Mouse (Mus musculus): ENCODE measurements around the gene Pde3b. TPM values are rescaled to one million over a fixed set of nuclear protein-coding genes. Genes with fewer than 3 reads are reported as not detected.

The Pde3b gene
- polyA plus RNA-seq, 1 experiment from 2014 or later: 5.6 TPM

DNA sequence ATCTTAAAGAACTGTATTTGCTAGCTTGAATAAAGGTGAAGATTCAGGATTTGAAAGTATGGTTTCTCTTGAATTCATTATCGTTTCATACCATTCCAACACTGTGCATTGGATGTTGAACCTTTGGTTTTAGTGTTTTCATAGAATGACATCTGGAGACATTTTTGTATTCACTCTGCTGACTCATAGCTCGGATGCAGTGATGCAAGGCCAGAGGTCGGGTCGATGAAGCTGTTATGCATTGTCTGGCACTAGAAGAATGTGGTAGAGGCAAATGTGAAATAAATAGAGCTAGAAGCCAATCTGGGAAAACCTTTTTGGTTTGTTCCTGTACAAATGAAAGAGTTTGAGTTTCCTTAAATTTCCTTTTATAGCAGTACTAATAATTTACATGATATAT is 16.9 kb downstream of the Pde3b start:
- 71% methylated on average over 4 of the region's 4 CpGs for WGBS (ENCODE audit: insufficient replicate concordance)
- H3K27me3 ChIP-seq (ENCODE audit: control insufficient read depth, insufficient read depth, low read length): no peaks in the 10 kb centered on the region
- H3K4me1 ChIP-seq (ENCODE audit: control insufficient read depth, insufficient read depth, low read length): no peaks in the 10 kb centered on the region
- no peak overlapping the region for H3K9ac ChIP-seq (ENCODE audit: low read depth, low read length)
- H3K9me3 ChIP-seq (replicated peaks; ENCODE audit: control insufficient read depth, low read length): no peaks in the 10 kb centered on the region
- no peaks in the 10 kb centered on the region for H3K36me3 ChIP-seq (ENCODE audit: control insufficient read depth, insufficient read depth, low read length)
- no peak for ATAC-seq (replicated peaks; ENCODE audit: insufficient number of reproducible peaks, low FRiP score, low TSS enrichment)
- no peak overlapping the region for H3K27ac ChIP-seq (ENCODE audit: low read depth, low read length)
- no peak overlapping the region for H3K4me3 ChIP-seq (ENCODE audit: low read depth, low read length)
- H3K4me2 ChIP-seq: no peak overlapping the region

- no peaks in the 10 kb centered on the region for H3K9me3 ChIP-seq (replicated peaks; ENCODE audit: control insufficient read depth, low read length)
- no peaks in the 10 kb centered on the region for H3K4me1 ChIP-seq (ENCODE audit: control insufficient read depth, insufficient read depth, low read length)
- H3K27ac ChIP-seq (ENCODE audit: low read depth, low read length): no peak overlapping the region
- no peak for ATAC-seq (replicated peaks; ENCODE audit: insufficient number of reproducible peaks, low FRiP score, low TSS enrichment)
- WGBS (ENCODE audit: insufficient replicate concordance): 69% methylated on average over 1 of the region's 1 CpGs
- no peak overlapping the region for H3K4me2 ChIP-seq
- H3K27me3 ChIP-seq (ENCODE audit: control insufficient read depth, insufficient read depth, low read length): no peaks in the 10 kb centered on the region
- H3K36me3 ChIP-seq (ENCODE audit: control insufficient read depth, insufficient read depth, low read length): no peaks in the 10 kb centered on the region
- H3K9ac ChIP-seq (ENCODE audit: low read depth, low read length): no peak overlapping the region
- H3K4me3 ChIP-seq (ENCODE audit: low read depth, low read length): no peak overlapping the region
Observed at GRCm38 (mm10) chr7:114439726-114440125, 24.6 kb downstream of the Pde3b start.

- H3K36me3 ChIP-seq (ENCODE audit: control insufficient read depth, insufficient read depth, low read length): no peaks in the 10 kb centered on the region
- no peak overlapping the region for H3K4me3 ChIP-seq (ENCODE audit: low read depth, low read length)
- WGBS (ENCODE audit: insufficient replicate concordance): 84% methylated on average over 1 of the region's 1 CpGs
- no peaks in the 10 kb centered on the region for H3K4me1 ChIP-seq (ENCODE audit: control insufficient read depth, insufficient read depth, low read length)
- no peak overlapping the region for H3K4me2 ChIP-seq
- ATAC-seq (replicated peaks; ENCODE audit: insufficient number of reproducible peaks, low FRiP score, low TSS enrichment): no peak
- H3K9ac ChIP-seq (ENCODE audit: low read depth, low read length): no peak overlapping the region
- no peaks in the 10 kb centered on the region for H3K9me3 ChIP-seq (replicated peaks; ENCODE audit: control insufficient read depth, low read length)
- H3K27ac ChIP-seq (ENCODE audit: low read depth, low read length): no peak overlapping the region
- H3K27me3 ChIP-seq (ENCODE audit: control insufficient read depth, insufficient read depth, low read length): no peaks in the 10 kb centered on the region
Observed at GRCm38 (mm10) chr7:114440494-114440893, 25.4 kb downstream of the Pde3b start.

- Histone ChIP-seq H3K4me1 (ENCODE audit: control insufficient read depth, insufficient read depth, low read length) (no peaks in the 10 kb centered on the region), H3K4me3 (ENCODE audit: low read depth, low read length) (no peak overlapping the region), H3K36me3 (ENCODE audit: control insufficient read depth, insufficient read depth, low read length) (no peaks in the 10 kb centered on the region), H3K9ac (ENCODE audit: low read depth, low read length) (no peak overlapping the region), H3K27me3 (ENCODE audit: control insufficient read depth, insufficient read depth, low read length) (no peaks in the 10 kb centered on the region), H3K9me3 (replicated peaks; ENCODE audit: control insufficient read depth, low read length) (no peaks in the 10 kb centered on the region), H3K27ac (ENCODE audit: low read depth, low read length) (no peak overlapping the region), H3K4me2 (no peak overlapping the region)
- no peak for ATAC-seq (replicated peaks; ENCODE audit: insufficient number of reproducible peaks, low FRiP score, low TSS enrichment)
- 47% methylated on average over 3 of the region's 3 CpGs for WGBS (ENCODE audit: insufficient replicate concordance)
Observed at GRCm38 (mm10) chr7:114452876-114453275, 37.8 kb downstream of the Pde3b start.

DNA sequence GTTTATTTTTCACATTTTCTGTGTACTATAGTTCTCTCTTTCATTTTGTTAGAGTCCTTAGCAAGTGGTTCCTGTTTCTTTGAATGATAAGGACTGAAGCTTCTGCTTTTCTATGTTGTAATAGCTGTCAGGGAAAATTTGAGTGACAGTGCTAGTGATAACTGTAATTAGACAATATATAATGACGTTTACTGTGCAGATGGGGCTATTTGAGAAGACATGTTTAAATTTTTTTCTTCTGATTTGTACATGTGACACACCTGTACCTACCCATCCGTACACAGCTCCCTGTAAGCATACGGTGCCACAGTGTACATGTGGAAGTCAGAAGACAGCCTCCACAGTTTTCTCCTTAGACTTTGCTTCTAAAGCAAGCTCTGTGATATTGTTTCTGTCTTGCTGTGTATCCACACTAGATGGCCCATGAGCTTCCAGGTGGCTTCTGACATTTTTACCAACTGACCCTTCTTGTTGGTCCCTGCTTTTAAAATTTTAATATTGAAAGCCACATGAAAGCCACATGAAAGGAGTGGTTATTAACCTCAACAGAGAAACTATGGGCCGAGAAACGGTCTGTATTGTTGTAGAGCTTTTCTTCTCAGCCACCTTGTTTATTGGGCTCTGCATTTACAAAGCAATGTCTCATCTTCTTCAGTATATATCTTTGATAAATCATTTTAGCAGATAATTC is 38.4 kb downstream of the Pde3b start:
- H3K27me3 ChIP-seq (ENCODE audit: control insufficient read depth, insufficient read depth, low read length): no peaks in the 10 kb centered on the region
- no peaks in the 10 kb centered on the region for H3K9me3 ChIP-seq (replicated peaks; ENCODE audit: control insufficient read depth, low read length)
- WGBS (ENCODE audit: insufficient replicate concordance): 75% methylated on average over 5 of the region's 5 CpGs
- no peak overlapping the region for H3K9ac ChIP-seq (ENCODE audit: low read depth, low read length)
- ATAC-seq (replicated peaks; ENCODE audit: insufficient number of reproducible peaks, low FRiP score, low TSS enrichment): no peak
- H3K4me3 ChIP-seq (ENCODE audit: low read depth, low read length): no peak overlapping the region
- no peaks in the 10 kb centered on the region for H3K36me3 ChIP-seq (ENCODE audit: control insufficient read depth, insufficient read depth, low read length)
- H3K27ac ChIP-seq (ENCODE audit: low read depth, low read length): no peak overlapping the region
- no peaks in the 10 kb centered on the region for H3K4me1 ChIP-seq (ENCODE audit: control insufficient read depth, insufficient read depth, low read length)
- H3K4me2 ChIP-seq: no peak overlapping the region

DNA sequence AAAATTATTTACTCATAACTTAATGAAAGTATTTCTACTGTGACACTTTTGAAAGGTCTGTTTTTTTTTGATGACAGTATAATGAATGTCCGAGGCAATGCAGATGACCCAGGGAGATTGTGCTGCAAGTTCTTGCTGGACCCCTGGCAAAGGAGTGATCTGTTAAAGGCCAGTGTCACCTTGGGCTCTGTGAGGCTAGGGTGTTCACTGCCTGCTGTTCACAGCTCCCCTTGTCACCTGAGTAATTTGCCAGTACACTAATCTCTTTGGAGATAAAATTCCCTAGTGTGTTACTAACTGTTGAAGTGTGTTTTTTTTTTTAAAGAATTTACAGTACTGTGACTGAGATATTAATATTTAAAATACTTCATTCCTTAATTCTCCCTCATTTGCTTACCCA is 39.8 kb downstream of the Pde3b start:
- Histone ChIP-seq H3K9me3 (replicated peaks; ENCODE audit: control insufficient read depth, low read length) (no peaks in the 10 kb centered on the region), H3K4me1 (ENCODE audit: control insufficient read depth, insufficient read depth, low read length) (no peaks in the 10 kb centered on the region), H3K4me3 (ENCODE audit: low read depth, low read length) (no peak overlapping the region), H3K4me2 (no peak overlapping the region), H3K9ac (ENCODE audit: low read depth, low read length) (no peak overlapping the region), H3K27me3 (ENCODE audit: control insufficient read depth, insufficient read depth, low read length) (no peaks in the 10 kb centered on the region), H3K27ac (ENCODE audit: low read depth, low read length) (no peak overlapping the region), H3K36me3 (ENCODE audit: control insufficient read depth, insufficient read depth, low read length) (no peaks in the 10 kb centered on the region)
- no peak for ATAC-seq (replicated peaks; ENCODE audit: insufficient number of reproducible peaks, low FRiP score, low TSS enrichment)
- 33% methylated on average over 1 of the region's 1 CpGs for WGBS (ENCODE audit: insufficient replicate concordance)

GRCm38 (mm10) chr7:114456904-114457303 is 41.8 kb downstream of the Pde3b start:
- Histone ChIP-seq H3K36me3 (ENCODE audit: control insufficient read depth, insufficient read depth, low read length) (no peaks in the 10 kb centered on the region), H3K9ac (ENCODE audit: low read depth, low read length) (no peak overlapping the region), H3K27ac (ENCODE audit: low read depth, low read length) (no peak overlapping the region), H3K4me1 (ENCODE audit: control insufficient read depth, insufficient read depth, low read length) (no peaks in the 10 kb centered on the region), H3K27me3 (ENCODE audit: control insufficient read depth, insufficient read depth, low read length) (no peaks in the 10 kb centered on the region), H3K4me2 (no peak overlapping the region), H3K4me3 (ENCODE audit: low read depth, low read length) (no peak overlapping the region), H3K9me3 (replicated peaks; ENCODE audit: control insufficient read depth, low read length) (no peaks in the 10 kb centered on the region)
- 71% methylated on average over 4 of the region's 4 CpGs for WGBS (ENCODE audit: insufficient replicate concordance)
- ATAC-seq (replicated peaks; ENCODE audit: insufficient number of reproducible peaks, low FRiP score, low TSS enrichment): no peak

DNA sequence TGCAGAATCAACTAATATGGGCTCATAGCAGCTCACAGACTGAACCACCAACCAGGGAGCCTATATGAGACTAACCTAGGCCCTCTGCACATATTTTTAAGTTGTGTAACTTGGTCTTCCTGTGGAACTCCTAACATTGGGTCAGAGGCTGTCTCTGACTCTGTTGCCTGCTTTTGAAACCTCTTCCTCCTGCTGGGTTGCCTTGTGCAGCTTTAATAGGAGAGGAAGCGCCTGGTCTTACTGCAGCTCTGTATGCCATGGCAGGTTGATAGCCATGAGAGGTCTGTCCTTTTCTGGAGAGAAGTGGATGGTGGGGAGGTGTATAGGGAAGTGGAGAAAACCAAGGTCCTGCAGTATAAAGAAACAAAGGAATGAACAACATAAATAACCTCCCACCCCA is 44.8 kb downstream of the Pde3b start:
- WGBS (ENCODE audit: insufficient replicate concordance): 67% methylated on average over 1 of the region's 1 CpGs
- Histone ChIP-seq H3K27ac (ENCODE audit: low read depth, low read length) (no peak overlapping the region), H3K4me2 (no peak overlapping the region), H3K9me3 (replicated peaks; ENCODE audit: control insufficient read depth, low read length) (no peaks in the 10 kb centered on the region), H3K4me1 (ENCODE audit: control insufficient read depth, insufficient read depth, low read length) (no peaks in the 10 kb centered on the region), H3K36me3 (ENCODE audit: control insufficient read depth, insufficient read depth, low read length) (no peaks in the 10 kb centered on the region), H3K4me3 (ENCODE audit: low read depth, low read length) (no peak overlapping the region), H3K9ac (ENCODE audit: low read depth, low read length) (no peak overlapping the region), H3K27me3 (ENCODE audit: control insufficient read depth, insufficient read depth, low read length) (no peaks in the 10 kb centered on the region)
- ATAC-seq (replicated peaks; ENCODE audit: insufficient number of reproducible peaks, low FRiP score, low TSS enrichment): no peak

DNA sequence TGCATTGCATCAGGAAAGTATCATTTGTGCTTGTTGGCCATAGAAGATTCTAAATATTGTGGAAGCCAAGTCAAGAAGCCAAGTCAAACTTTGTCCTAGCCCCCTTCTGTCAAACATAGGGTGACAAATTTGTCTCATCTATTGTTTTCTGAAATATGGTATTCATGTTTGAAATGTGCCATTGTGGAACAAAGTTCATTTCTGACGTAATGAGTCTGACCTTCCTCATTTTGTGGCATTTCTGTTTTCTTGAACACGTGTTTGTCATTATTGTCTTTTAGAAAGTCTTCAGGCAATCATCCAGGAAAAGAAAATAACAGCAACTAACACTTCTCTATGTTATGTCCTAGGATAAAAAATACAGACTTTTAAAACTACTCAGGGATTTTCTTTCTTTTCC is 46.6 kb downstream of the Pde3b start:
- H3K4me2 ChIP-seq: no peak overlapping the region
- no peaks in the 10 kb centered on the region for H3K36me3 ChIP-seq (ENCODE audit: control insufficient read depth, insufficient read depth, low read length)
- H3K4me3 ChIP-seq (ENCODE audit: low read depth, low read length): no peak overlapping the region
- ATAC-seq (replicated peaks; ENCODE audit: insufficient number of reproducible peaks, low FRiP score, low TSS enrichment): no peak
- no peaks in the 10 kb centered on the region for H3K4me1 ChIP-seq (ENCODE audit: control insufficient read depth, insufficient read depth, low read length)
- no peaks in the 10 kb centered on the region for H3K9me3 ChIP-seq (replicated peaks; ENCODE audit: control insufficient read depth, low read length)
- H3K27me3 ChIP-seq (ENCODE audit: control insufficient read depth, insufficient read depth, low read length): no peaks in the 10 kb centered on the region
- no peak overlapping the region for H3K9ac ChIP-seq (ENCODE audit: low read depth, low read length)
- H3K27ac ChIP-seq (ENCODE audit: low read depth, low read length): no peak overlapping the region
- WGBS (ENCODE audit: insufficient replicate concordance): 79% methylated on average over 2 of the region's 2 CpGs
